Mouse (Mus musculus): ENCODE data around the gene Tes. TPM values are rescaled to one million over a fixed set of nuclear protein-coding genes. Genes with fewer than 3 reads are reported as not detected.

Tes gene
- polyA plus RNA-seq, 1 experiment = 21.5 TPM

GRCm38 (mm10) chr6:17151071-17151715 lies 86.2 kb downstream of the Tes start:
- DNase-seq = no peak
- Histone ChIP-seq H3K4me1 (ENCODE audit: control insufficient read depth, insufficient read depth, low read length) (no peaks in the 10 kb centered on the region), H3K36me3 (ENCODE audit: control insufficient read depth, insufficient read depth, low read length) (no peaks in the 10 kb centered on the region), H3K27me3 (replicated peaks; ENCODE audit: control insufficient read depth, insufficient read depth, low read length) (no peaks in the 10 kb centered on the region), H3K27ac (ENCODE audit: insufficient read depth, low read depth, low read length) (no peak overlapping the region), H3K4me3 (ENCODE audit: insufficient read depth, low read depth, low read length) (no peak overlapping the region)
- no peak for TF ChIP-seq POLR2A (IDR thresholded peaks at IDR 0.05; ENCODE audit: low read depth, low read length)
- WGBS = 75% methylated on average over 4 of the region's 4 CpGs

- H3K27ac ChIP-seq (ENCODE audit: insufficient read depth, low read depth, low read length) = no peak overlapping the region
- no peaks in the 10 kb centered on the region for H3K36me3 ChIP-seq (ENCODE audit: control insufficient read depth, insufficient read depth, low read length)
- no peak for DNase-seq
- 24% methylated on average over 3 of the region's 3 CpGs for WGBS
- no peaks in the 10 kb centered on the region for H3K27me3 ChIP-seq (replicated peaks; ENCODE audit: control insufficient read depth, insufficient read depth, low read length)
- TF ChIP-seq CTCF (conservative IDR thresholded peaks at IDR 0.05; ENCODE audit: insufficient read depth, insufficient read length, low read depth, low read length) (no peak), POLR2A (IDR thresholded peaks at IDR 0.05; ENCODE audit: low read depth, low read length) (no peak)
- no peak overlapping the region for H3K4me3 ChIP-seq (ENCODE audit: insufficient read depth, low read depth, low read length)
- H3K4me1 ChIP-seq (ENCODE audit: control insufficient read depth, insufficient read depth, low read length) = no peaks in the 10 kb centered on the region
These were observed 87.6 kb downstream of the Tes start for GRCm38 (mm10) chr6:17152551-17152950.

Other genes starting within 250 kb of the Tes start
- gene Tfec, start 166.7 kb upstream of the Tes start, polyA plus RNA-seq (2012; rRNA removed) = 8.2 and 9.3 TPM in 2 replicates
- gene Cav2, start 216.0 kb downstream of the Tes start, polyA plus RNA-seq (2012; rRNA removed) = 44.0 and 50.3 TPM in 2 replicates
- gene Cav1, start 241.2 kb downstream of the Tes start, polyA plus RNA-seq (2012; rRNA removed) = 149 and 197 TPM in 2 replicates

Data from kidney, adult 2 months (tissue).